Mouse (Mus musculus) kidney, postnatal 0 days (tissue): ENCODE measurements around the gene Ryr3. TPM values are rescaled to one million over a fixed set of nuclear protein-coding genes. Genes with fewer than 3 reads are reported as not detected.

ENCODE experiments used
- ATAC-seq: fragments of 200-750 bp; cut with Nextera tagmentation; replicated peaks from 2 replicates; pipeline ENCODE4 v1.8.0; 2017; ENCODE audit warnings: low read depth, moderate number of reproducible peaks, moderate TSS enrichment, moderate library complexity; ENCODE audit not compliant: low FRiP score
- DNase-seq: peaks from one replicate; pipeline ENCODE4 v3.0.0-alpha.2; 2016; ENCODE audit warnings: low spot score
- H3K27ac ChIP-seq: fragments of 300-500 bp; sonication (generic); 2 replicates; pipeline ENCODE4 v1.5.1; 2014; ENCODE audit warnings: mild to moderate bottlenecking
- H3K27me3 ChIP-seq: fragments of 300-500 bp; sonication (generic); 2 replicates; pipeline ENCODE4 v1.6.1; 2014; ENCODE audit warnings: low read length, mixed read lengths; ENCODE audit not compliant: insufficient read depth
- H3K36me3 ChIP-seq: fragments of 300-500 bp; sonication (generic); 2 replicates; pipeline ENCODE4 v1.6.1; 2014; ENCODE audit warnings: low read length, mixed read lengths; ENCODE audit not compliant: insufficient read depth
- H3K4me1 ChIP-seq: fragments of 300-500 bp; sonication (generic); replicated peaks from 2 replicates; pipeline ENCODE4 v1.6.1; 2014; ENCODE audit warnings: antibody characterized with exemption, low read length, mixed read lengths; ENCODE audit not compliant: insufficient read depth
- H3K4me2 ChIP-seq: fragments of 300-500 bp; sonication (generic); 2 replicates; pipeline ENCODE4 v1.6.1; 2014; ENCODE audit warnings: mild to moderate bottlenecking, low read length, moderate library complexity, mixed read lengths
- H3K4me3 ChIP-seq: fragments of 300-500 bp; sonication (generic); replicated peaks from 2 replicates; pipeline ENCODE4 v1.5.1; 2014; ENCODE audit warnings: low read depth, low read length
- H3K9ac ChIP-seq: fragments of 300-500 bp; sonication (generic); 2 replicates; pipeline ENCODE4 v1.6.1; 2014; ENCODE audit warnings: low read depth, low read length
- H3K9me3 ChIP-seq: fragments of 300-500 bp; sonication (generic); replicated peaks from 2 replicates; pipeline ENCODE4 v1.6.1; 2016; ENCODE audit warnings: low read length, inconsistent platforms, mixed read lengths
- CTCF ChIP-seq: IDR thresholded peaks from 2 replicates; pipeline ENCODE4 v1.5.1; 2016; ENCODE audit warnings: antibody characterized with exemption, low read depth, mild to moderate bottlenecking, moderate library complexity
- WGBS: fragments of 180-500 bp; shearing (Covaris S2); extraction: QIAGEN DNeasy Blood & Tissue Kit; methylation state at CpG from one replicate; pipeline ENCODE4 v1.1.7; 2014; 5-methylcytosine and 5-hydroxymethylcytosine counted together
- polyA plus RNA-seq: library from polyadenylated mRNA; unstranded; fragments of >200 nt; fragmentation: Nextera tagmentation; extraction: Ambion mirVana; gene quantifications from 2 replicates; pipeline ENCODE4 v1.2.1, GENCODE M21; 2015

The Ryr3 gene
- polyA plus RNA-seq, 1 experiment from 2014 or later: 0.22 TPM

DNA sequence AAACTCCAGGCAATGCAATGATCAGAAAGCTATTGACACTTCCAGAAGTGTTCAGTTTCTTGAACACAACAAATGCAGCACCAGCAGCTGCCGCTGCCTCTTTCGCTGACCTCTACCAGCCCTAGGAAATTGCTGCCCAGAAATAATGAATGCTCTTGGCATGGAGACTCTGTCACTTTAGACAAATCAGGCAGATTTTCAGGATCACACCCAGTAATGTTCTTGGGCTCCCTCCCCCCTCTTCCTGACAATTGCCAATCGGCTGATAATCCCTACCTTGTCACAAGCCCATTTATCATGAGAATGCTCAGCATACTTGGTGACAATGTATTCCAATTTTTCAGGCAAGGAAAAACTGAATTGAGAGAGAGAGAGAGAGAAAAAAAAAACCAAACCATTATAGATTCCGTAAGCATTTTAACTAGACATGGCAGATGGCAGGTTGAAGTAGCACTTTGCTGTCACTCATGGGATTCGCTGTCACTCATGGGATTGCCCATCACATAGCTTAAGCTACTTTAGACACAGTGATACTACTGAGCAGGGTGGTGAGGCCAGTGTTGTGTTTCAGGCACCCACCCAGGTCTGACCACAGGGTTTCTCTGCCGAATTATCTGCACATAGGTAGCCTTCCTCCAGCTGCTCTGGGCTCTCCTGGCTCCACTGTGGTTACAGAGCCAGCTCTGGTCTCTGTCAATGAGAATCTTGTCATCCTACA, 455.5 kb downstream of the Ryr3 start:
- WGBS: 67% methylated on average over 6 of the region's 6 CpGs
- TF ChIP-seq CTCF: no peak
- no peak for DNase-seq

DNA sequence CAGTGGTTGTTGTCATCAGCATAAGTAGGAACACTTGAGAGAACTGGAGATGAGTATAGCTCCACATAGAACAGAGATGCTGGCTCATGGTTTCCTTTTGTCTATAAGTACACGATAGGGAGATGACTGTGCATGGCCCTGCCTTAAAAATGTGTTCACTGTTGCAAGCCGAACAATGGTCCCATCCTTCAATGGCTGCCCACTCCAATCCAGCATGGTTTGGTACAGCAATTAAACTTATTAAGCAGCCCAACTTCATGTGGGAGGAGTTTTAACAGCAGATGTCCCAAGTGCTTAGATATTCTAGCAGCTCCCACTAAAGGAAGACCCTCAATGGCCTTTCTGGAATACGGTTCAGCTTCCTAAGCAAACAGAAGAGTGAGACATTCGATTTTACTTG, 456.2 kb downstream of the Ryr3 start:
- no peak for TF ChIP-seq CTCF

More for the DNA sequence above, 455.5 kb downstream of the Ryr3 start:
- Histone ChIP-seq H3K4me1 (no peaks in the 10 kb centered on the region), H3K36me3 (no peaks in the 10 kb centered on the region), H3K27ac (no peak overlapping the region), H3K9me3 (no peaks in the 10 kb centered on the region), H3K27me3 (no peaks in the 10 kb centered on the region), H3K4me2 (no peak overlapping the region), H3K9ac (no peak overlapping the region), H3K4me3 (no peak overlapping the region)
- no peak for ATAC-seq

DNA sequence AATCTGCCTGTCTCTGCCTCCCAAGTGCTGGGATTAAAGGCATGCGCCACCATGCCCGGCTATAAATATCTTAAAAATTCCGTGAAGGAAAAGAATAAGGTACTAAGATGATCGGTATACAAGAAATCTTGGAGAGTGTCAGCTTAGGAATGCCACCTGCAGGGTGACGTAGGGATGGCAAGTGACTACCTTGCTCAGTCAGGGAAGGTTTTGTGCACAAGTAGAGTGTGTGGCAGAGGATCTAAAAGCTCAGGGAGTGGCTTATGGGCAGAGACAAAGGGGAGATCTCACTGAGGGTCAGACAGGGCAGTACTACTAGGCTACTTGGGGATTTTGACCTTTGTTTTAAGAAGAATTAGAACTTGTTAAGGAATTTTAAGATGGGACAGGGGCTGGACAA, 457.2 kb downstream of the Ryr3 start:
- H3K27me3 ChIP-seq: no peaks in the 10 kb centered on the region
- no peaks in the 10 kb centered on the region for H3K9me3 ChIP-seq
- no peak overlapping the region for H3K4me2 ChIP-seq
- H3K36me3 ChIP-seq: no peaks in the 10 kb centered on the region
- peak; percentile 48; the same call in 1 of the 2 replicates for TF ChIP-seq CTCF
- WGBS: 71% methylated on average over 5 of the region's 5 CpGs
- ATAC-seq (no peak), DNase-seq (no peak)
- H3K9ac ChIP-seq: no peak overlapping the region
- H3K4me1 ChIP-seq: no peaks in the 10 kb centered on the region
- H3K4me3 ChIP-seq: no peak overlapping the region
- no peak overlapping the region for H3K27ac ChIP-seq

More for the DNA sequence above, 456.2 kb downstream of the Ryr3 start:
- no peak overlapping the region for H3K27ac ChIP-seq
- ATAC-seq (no peak), DNase-seq (no peak)
- no peak overlapping the region for H3K9ac ChIP-seq
- 50% methylated on average over 4 of the region's 4 CpGs for WGBS
- H3K27me3 ChIP-seq: no peaks in the 10 kb centered on the region
- no peaks in the 10 kb centered on the region for H3K4me1 ChIP-seq
- no peaks in the 10 kb centered on the region for H3K36me3 ChIP-seq
- no peaks in the 10 kb centered on the region for H3K9me3 ChIP-seq
- no peak overlapping the region for H3K4me2 ChIP-seq
- H3K4me3 ChIP-seq: no peak overlapping the region

DNA sequence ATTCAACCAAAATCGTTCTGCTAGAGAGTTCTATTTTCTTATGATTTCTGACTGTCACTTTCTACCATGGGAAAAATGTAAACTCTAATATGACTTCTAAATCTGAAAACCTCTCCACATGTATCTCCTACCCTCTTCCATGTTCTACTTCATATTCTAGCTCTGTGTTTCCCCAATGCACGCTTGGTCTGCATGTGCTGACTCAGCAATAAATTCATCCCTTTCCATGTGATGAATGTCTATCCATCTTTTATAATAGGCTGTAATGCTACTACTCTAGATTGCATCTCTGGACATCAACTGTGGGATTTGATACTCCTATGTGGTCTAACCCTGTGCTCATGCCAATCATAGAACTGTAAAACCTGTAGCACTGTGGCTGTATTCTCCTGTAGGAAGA, 458.2 kb downstream of the Ryr3 start:
- Histone ChIP-seq H3K4me3 (no peak overlapping the region), H3K4me1 (no peaks in the 10 kb centered on the region), H3K27ac (no peak overlapping the region), H3K36me3 (no peaks in the 10 kb centered on the region), H3K27me3 (no peaks in the 10 kb centered on the region), H3K4me2 (no peak overlapping the region), H3K9me3 (no peaks in the 10 kb centered on the region), H3K9ac (no peak overlapping the region)
- TF ChIP-seq CTCF: no peak
- ATAC-seq: no peak
- 96% methylated on average over 2 of the region's 2 CpGs for WGBS
- no peak for DNase-seq

DNA sequence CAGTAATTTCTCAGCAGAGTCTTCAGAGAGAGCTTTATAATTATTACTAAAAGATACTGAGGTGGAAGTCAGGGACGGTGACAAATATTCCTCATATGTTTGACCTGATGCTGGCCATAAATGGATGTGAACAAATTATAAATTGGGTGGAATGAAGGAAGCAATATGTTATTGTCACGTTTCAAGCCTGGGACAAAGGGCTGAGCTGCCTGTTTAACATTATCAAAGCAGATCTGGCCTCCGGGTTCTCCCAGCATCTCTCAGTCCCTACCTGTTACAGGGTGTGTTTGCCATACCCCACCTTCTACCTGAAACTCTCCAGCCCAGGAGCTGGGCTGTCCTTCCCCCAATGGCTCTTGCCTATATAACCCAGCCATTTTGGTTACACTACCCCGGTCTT, 463.6 kb downstream of the Ryr3 start:
- no peaks in the 10 kb centered on the region for H3K27me3 ChIP-seq
- H3K36me3 ChIP-seq: no peaks in the 10 kb centered on the region
- DNase-seq (no peak), ATAC-seq (no peak)
- 81% methylated on average over 4 of the region's 4 CpGs for WGBS
- H3K4me3 ChIP-seq: no peak overlapping the region
- H3K27ac ChIP-seq: no peak overlapping the region
- H3K9me3 ChIP-seq: no peaks in the 10 kb centered on the region
- no peaks in the 10 kb centered on the region for H3K4me1 ChIP-seq
- no peak overlapping the region for H3K9ac ChIP-seq
- H3K4me2 ChIP-seq: no peak overlapping the region
- TF ChIP-seq CTCF: no peak

DNA sequence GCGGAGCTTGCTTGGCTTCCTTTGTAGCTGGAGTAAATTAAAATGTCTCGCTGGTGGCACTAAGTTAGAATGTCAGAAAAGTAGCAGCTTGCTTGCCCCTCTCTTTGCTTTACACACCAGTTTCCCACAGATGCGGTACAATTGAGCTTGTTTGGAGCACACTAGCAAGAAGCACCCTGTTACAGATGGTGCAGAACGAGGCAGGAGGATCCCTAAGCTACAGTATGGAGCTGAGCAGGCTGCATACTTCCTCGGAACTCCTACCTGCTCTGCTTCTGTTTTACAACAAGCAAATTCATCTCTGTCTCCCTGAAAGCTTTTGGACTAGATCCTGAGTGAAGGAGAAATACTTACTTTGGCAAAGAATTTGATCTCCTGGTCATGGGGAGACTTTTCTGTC, 465.5 kb downstream of the Ryr3 start:
- Histone ChIP-seq H3K4me1 (no peaks in the 10 kb centered on the region), H3K36me3 (no peaks in the 10 kb centered on the region), H3K9ac (no peak overlapping the region), H3K9me3 (no peaks in the 10 kb centered on the region), H3K4me2 (no peak overlapping the region), H3K27ac (no peak overlapping the region), H3K4me3 (no peak overlapping the region), H3K27me3 (no peaks in the 10 kb centered on the region)
- no peak for ATAC-seq
- no peak for TF ChIP-seq CTCF
- DNase-seq: no peak
- 69% methylated on average over 5 of the region's 5 CpGs for WGBS

DNA sequence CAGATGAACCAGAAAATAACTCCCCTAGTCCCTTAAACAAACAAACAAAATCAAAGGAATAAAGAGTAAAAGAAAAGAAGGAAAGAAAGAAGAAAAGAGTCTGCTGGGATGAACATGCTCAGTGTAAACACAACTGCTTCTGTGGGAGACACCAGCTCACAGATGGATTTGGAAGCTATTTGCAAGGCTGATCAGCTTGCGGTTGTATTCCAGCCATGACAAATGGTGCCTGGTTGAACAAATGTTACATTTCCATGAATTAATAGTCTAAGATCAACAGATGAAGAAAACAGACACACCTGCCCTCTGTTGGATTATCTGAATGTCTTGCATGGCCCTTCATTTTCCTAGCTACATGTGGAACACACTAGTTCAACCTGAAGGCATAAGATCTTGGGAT, 468.4 kb downstream of the Ryr3 start:
- WGBS: 92% methylated on average over 1 of the region's 1 CpGs
- TF ChIP-seq CTCF: no peak
- Histone ChIP-seq H3K36me3 (no peaks in the 10 kb centered on the region), H3K27ac (no peak overlapping the region), H3K4me2 (no peak overlapping the region), H3K4me1 (no peaks in the 10 kb centered on the region), H3K4me3 (no peak overlapping the region), H3K9ac (no peak overlapping the region), H3K27me3 (no peaks in the 10 kb centered on the region), H3K9me3 (no peaks in the 10 kb centered on the region)
- DNase-seq: no peak
- no peak for ATAC-seq
